Mouse (Mus musculus) lung, postnatal 25 days (tissue): ENCODE measurements around the gene Slc16a4.
"Not testable (repeated sequence)": the region's sequence is repeated elsewhere in the genome, so short reads cannot be mapped to it uniquely, and the experiment has no call there.

Source experiments
- DNase-seq: peaks from one replicate; pipeline ENCODE4 v3.0.0; 2022; ENCODE audit warnings: low spot score

Slc16a4 gene

DNA sequence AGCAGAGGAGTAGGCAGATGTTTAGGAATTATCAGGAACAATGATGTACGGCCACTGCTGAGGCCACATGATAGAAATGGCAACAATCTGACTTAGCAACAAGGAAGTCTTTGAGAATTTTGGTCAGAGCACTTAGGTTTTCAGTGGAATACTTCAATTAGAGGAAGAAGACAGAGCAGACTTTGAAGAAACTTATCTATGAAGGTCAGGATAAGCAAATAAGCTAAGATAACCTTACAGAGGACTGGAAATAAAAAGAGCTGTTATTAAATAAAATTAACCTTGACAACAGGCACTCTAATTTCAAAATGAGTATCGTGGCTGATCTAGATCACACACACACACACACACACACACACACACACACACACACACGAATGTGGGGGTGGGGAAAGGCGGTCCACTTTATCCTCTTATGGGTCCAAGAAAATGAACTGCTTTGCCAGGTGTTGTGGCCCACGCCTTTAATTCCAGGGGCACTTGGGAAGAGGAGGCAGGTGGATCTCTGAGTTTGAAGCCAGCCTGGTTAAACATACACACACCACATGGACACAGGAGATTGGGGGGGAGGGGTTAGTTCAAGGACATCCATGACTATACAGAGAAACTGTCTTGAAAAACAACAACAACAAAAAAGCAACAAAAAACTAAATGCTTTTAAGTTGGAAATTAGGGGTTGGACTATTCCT, 4.8 kb downstream of the Slc16a4 start:
- no peak for DNase-seq

DNA sequence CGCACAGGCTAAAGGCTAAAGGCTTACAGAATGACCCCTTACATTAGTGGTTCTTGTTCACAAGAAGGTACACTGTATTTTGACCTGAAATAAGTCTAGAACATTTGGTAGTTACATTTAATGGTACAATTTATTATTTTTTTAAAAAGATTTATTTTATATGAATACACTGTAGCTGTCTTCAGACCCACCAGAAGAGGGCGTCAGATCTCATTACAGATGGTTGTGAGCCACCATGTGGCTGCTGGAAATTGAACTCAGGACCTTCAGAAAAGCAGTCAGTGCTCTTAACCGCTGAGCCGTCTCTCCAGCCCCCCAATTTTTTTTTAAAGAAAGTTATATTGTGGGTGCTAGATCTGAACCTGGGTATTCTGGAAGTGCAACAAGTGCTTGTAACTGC, 5.9 kb downstream of the Slc16a4 start:
- DNase-seq, result not testable (repeated sequence)

DNA sequence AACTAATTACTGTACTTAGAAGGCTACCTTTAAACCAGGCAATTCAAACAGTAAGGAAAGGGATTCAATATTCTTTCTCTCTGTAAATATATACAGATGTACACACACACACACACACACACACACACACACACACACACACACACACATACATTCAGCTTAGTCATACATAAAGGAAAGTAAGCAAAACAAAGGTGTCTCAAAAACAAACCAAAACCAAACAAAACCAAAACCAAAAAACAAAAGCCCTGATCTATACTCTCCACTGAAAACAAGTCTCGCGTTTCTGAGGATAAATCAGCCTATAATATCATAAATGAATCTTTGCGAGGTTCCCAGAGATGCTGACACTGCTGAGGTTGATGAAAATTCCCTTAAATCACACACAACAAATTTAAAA, 26.3 kb downstream of the Slc16a4 start:
- no peak for DNase-seq

DNA sequence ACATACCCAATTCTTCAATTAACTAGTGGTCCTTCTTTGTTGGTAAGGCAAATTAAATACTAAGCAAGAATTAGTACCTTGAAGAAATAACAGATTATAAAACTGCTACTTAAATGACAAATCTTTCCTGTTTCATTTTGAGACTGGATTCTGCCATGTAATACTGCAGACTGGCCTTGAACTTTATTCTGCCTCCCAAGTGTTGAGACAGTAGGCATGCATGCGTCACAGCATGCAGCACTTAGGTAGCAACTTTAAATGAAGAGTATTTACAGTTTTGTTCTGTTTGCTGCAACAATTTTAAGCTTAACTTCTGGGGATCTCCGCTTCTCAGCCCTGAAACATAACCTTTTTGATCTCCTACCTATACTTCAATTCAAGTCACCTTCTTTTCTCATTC, 30.1 kb downstream of the Slc16a4 start:
- DNase-seq, result no peak

DNA sequence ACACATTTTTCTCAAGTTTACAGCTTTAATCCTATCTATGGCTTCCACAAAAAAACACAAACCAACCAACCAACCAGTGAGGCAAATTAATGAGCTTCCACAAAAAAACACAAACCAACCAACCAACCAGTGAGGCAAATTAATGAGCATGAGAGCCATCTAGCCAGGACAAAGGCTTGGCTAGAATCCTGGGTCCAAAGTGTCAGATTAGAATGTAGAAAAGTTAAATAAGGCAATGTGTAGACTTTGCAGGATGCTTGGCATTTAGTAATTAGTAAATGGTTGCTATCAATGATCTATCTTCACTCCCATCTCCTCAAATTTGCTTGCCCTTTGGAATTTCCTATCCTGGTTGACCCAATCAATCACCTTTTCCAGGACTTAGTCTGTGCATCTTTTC, 30.7 kb downstream of the Slc16a4 start:
- no peak for DNase-seq

DNA sequence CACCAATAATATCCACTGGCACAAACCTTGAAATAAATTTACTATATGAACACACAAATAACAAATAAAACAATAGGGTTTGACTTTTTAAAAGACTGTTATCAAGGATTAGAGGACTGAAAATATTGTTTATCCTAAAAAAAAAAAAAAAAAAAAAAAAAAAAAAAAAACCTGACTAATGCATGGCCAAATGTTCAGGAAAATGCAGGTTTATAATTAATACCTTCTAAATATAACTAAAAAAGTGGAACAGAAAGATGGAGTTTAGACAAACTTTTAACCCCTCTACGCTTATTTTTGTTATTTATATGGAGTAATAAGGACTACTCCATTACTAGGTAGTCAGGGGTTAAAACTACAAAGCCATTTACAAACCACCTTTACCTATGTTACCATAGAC, 35.4 kb downstream of the Slc16a4 start:
- DNase-seq, result no peak

DNA sequence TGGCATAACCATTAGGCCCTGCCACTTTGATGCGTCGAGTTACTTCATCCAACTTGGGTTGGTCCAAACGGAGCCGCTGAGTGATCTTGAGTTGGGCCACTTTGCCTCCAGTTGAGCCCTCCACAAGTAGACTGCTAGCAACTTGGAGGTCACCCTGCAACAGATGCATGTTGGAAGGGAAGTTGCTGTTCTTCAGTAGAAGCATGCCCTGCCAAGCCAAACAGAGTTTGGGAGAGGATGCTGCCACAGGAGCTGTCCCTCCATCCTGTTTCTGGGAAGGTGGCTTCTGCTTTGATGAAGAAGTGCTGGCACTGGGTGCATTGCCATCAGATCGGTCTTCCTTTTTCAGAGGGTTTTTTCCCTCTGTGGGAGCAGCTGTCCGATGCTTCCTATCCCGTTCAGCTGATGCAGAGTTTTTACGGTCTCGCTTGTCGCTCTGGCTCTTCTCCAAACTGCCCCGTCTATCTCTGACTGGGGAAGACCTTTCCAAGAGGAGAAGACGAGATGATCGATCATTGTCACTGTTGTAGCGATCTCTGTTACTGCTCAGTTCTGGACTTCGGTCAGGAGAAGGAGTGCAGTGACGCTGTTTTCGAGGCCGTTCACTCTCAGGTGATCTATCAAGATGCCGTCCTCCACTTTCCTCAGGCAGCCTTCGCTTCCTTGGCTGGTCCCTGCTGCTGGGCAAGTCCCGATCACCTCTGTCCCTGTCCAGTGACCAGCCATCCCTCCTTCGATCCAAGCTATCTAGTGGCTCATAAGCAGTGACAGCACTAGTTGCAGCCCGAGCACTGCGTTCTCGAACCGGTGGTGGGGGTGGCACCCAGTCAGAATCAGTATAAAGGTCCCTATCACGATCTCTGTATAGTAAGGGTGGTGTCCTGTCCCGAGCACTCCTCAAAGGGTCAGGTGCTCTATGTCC, 39.7 kb downstream of the Slc16a4 start:
- no peak for DNase-seq

DNA sequence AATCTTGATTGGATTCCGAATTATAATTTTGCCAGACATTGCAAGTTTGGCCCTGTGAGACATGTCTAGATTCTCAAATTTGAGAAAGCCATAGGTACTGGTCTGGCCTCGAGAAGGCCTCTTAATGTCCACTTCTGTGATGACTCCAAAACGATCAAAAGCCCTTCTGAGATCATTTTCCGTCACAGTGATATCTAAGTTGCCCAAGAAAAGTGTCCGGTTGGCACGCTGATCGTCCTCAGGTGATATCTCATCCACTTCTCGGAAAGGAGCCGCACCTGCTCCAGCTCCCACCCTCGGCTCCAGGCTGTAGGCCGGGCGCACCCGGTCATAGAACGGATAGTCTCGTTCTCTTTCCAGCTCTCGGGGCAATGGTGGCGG, 40.7 kb downstream of the Slc16a4 start:
- DNase-seq, result no peak

DNA sequence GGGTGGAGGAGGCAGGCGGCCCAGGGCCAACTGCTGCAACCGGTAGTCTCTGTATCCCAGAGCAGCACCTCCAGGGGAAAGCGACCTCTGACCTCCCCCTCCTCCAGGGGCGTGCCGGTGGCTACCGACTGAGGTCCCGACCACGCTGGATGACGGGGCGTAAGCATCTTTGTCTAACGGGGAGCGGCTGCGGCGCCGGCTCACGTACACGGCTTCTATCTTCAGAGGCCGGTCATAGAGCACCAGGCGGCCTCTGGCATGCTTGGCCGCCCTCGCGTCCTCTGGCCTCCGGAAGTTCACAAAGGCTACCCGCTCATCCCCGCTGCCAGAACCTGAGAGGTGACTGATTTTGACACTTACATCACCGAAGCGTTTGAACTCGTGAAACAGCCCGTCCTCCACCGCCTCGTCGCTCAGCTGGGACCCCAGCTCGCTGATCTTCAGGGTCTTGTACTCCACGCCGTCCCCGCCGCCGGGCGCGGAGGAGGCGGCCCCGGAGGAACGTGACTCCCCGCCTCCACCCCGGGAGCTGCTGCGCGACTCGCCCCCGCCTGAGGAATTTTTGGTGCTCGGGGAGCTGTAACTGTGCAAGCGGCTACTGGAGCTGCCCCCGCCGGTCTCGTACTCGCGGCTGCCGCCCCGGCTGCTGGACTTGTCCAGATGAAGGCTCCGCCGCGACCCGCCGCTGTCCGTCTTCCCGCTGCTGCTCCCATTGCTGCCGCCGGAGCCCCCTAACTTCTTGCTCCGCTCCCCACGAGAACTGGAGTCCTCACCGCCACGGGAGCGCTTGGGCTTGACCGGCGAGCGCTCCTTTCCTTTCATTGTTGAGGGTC, 41.3 kb downstream of the Slc16a4 start:
- no peak for DNase-seq

DNA sequence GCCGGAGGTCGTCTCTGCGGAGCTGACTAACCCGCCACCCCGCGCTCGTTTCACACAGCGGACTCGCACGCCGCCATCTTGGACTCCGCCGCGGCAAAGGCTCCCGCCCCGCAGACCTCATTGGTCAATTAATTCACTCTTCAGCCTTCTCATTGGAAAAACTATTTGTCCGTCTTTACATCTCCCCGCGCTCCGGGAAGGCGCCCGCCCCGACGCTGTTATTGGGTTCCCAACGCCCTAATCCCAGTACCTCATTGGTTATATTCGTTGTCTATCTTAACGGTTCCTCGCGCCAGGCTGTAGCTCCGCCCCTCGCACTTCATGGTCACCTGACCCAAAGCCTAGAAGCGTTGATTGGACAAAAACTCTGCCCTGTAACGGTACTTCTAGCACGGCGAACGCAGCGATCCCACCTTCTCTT, 41.9 kb downstream of the Slc16a4 start:
- peak; percentile 99 for DNase-seq

DNA sequence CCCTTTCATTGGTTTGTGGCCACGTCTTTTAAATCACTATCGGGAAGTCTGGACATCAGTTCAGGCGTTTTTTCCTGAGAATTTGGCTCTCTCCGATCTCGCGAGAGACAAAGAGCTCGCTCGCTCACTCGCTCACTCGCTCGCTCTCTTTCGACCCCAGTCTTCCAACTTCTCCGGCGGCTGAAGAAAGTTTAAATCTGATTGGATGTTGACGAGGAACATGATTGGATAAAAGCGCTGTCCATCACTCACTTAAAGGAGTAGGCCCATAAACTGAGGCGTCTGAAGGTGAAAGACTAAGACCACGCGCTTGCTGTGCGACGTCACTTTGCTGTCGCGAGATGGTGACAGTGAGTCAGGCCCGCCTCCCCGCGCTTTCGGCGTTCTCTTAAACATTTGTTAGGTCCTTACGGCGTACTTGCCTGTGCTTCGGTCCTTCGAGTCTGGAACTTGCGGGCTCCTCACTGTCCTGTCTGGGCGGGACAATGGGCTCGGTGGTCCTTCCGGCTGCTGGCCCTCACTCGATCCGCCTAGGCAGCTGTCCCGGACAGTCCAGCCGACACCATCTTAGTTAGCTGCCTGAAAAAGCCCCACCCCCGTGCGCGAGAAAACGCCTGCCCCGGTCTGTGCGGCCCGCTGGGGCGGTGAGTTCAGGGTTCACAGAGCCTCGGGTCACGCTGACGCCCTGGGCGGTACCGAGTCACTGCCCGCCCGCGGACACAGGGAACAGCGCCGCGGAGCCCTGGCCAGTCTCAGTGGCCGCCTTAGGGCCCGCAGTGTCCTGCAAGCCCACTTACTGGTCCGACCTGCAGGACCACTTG, 42.6 kb downstream of the Slc16a4 start, which contains the start of gene Rbm15:
TSS of gene Rbm15 (minus strand) at position 293 of the 821 bp plus-strand sequence.
- DNase-seq, result peak; percentile 99

DNA sequence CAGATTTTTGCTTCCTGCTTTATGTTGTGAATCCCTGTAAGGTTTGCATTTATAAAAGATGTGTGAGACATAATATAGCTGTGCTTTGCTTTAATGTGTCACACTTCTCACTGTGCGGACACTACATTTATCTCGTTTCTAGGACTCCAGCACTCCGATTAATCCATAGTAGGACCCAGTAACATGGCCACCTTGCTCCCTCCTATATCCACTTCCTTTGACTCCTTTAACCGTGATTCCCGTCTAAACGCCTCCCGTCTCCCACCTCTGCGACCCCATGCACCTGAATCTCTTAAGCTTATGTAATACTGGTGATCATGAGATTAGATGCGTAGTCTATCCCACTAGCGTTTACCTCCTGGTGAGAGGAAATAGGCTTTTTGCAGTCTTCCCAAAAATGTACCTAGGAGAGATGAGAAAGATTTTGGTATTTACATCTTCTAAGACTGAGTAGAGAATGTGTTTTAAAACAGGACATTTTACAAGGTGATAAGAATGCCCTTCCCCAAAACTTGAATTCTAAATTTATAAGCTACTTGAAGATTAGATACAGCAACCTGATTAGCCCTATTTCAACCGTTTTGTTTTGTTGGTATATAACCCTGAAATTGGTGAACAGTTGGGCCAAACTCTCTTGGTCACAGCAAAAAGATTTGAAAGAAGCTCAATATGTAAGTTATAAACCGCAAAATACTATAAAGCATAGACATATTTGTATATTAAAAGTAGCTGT, 43.3 kb downstream of the Slc16a4 start:
- no peak for DNase-seq

DNA sequence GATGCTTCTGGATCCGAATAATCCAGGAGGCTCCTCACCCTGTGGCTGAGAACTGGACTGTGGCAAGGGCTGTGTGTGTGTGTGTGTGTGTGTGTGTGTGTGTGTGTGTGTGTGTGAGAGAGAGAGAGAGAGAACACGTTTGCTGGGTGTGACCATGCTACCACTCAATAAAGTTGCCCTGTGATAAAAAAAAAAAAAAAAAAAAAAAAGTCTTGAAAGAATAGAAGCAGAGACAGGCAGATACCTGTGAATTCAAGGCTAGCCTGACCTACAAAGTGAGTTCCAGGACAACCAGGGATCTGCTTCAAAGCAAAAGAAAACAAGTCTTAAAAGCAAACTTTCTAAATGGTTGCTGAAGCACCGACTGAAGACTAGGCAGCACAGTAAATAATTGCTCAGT, 52.9 kb downstream of the Slc16a4 start:
- DNase-seq, result no peak

DNA sequence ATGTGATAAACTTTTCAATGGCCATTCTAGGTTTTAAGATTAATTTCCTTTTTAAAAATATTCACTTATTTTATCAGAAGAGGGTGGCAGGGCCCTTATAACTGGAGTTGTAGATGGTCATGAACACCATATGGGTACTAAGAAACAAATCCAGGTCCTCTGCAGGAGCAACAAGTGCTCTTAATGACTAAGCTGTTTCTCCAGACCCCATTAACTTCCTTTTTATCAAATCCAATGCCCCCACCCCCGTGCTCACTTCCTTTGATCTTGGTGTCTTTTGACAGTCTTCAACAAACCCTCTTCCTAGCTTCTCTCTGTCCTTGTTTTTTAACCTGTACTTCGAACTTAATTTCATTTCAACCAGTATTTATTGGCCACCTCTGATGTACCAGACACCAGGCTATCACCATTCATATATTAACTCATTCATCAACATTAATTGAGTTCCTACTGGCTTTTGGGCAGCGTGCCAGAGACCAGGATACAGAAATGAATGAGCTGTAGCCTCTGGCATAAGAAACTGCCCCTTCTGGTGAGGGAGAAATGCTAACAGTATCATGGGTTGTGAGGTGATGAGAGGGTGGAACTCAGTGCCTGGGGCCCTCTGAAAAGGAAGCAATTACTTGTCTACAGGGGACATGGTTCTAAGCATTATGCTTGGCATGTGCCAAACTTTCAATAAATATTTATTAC, 54.1 kb downstream of the Slc16a4 start:
- DNase-seq, result no peak

DNA sequence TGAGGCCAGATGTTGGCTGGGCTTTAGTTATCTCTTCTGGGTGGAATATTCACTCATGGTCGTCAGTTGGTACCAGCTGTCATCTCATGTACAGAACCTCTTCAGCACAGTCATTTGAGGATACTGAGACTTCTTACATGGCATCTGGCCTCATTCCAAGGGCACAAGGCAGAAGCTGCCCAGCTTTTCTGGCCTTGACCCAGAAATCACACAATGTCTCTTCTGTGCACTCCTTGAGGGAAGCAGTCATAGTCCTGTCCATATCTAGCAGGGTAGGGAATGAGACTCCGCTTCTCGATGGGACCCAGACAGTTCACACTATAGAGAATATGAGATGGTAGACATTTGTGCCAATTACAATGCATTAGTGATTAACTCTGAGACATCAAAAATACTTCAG, 58.0 kb downstream of the Slc16a4 start:
- DNase-seq, result no peak

DNA sequence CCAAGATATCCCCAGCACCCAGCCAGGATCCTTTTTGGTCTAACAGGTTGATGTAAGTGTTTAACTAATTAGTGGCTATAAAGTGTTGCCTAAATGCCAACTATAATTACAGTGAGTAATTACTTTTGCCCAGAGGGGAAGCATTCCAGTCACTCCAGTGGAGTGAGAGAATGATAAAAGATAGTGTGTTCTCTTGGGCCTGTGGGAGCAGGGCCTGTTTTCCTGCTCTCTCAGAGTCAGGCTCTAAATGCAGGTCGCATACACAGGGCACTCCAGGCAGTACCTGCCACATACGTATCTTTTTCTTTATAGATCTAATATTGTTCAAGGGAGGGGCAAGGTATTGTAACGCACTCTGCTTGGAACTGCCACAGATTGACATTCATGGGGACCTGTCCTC, 60.7 kb downstream of the Slc16a4 start:
- DNase-seq, result no peak

DNA sequence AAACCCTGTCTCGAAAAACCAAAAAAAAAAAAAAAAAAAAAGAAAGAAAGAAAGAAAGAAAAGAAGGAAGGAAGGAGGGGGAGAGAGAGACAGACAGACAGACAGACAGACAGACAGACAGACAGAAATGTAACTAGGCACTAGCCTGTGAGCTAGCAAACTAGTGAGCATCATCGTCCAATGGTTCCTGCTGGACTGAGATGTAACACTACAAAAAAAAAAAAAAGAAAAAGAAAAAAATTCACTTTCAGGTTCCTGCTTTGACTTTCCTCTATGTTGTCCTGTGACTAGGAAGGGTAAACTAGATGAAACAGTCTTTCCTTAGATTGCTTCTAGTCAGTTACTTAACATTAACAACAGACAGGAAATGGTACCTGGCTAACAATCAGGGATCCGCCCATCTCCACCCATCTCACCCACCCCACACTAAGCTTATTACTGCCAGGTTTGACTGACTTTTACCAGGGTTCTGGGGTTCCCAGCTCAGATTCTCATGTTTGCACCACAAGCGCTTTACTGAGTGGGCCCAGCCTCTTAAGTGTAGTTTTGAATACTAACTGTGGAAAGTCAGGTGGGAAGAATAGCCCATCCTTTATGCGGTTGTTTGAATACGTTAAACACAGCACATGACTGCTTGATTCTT, 64.7 kb downstream of the Slc16a4 start:
- DNase-seq, result no peak

DNA sequence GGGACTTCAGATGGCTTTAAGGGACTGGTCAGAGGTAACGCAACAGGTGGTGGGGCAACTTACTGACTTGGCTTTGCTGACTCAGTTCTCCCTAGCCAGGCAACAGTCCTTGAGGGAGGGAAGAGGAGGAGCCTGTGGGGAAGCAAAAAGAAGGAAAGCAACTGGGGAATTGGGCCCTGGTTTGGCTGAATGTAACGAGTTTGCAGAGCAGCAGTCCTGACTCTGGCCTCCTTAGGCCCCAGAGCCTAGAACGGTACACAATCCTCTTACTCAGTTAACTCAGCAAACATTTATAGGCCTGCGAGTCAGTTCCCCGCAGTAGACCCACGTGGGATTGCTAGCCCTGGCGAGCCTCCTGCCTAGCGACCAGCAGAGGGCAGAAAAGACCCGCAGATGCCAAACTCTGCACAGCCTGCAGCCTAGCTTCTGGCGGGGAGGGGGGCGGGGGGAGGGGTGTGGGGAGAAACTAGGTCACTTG, 66.0 kb downstream of the Slc16a4 start:
- DNase-seq, result peak; percentile 81

DNA sequence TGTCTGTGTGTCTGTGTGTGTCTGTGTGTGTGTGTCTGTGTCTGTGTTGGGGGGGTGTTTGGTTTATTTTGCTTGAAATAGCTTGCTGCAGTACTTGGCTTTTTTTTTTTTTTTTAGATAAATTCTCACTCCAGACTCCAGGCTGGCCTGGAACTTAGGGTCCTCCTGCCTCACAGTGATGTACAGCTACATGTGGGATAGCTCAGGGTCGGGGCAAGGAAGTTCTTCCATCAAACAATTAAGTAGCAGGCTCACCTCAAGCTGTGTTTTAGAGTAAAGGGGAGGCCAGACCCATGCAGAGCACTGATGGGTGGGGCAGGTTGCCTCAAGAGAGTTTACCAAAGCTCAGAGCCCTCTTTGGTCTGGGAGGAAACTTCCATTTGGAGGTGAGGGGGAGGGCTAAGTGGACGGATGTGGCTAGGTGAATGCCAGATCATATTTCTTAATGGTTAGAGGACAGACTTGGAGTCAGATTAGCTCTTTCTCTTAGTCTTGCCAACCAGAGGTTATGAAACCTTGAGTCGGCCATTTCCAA, 66.7 kb downstream of the Slc16a4 start:
- DNase-seq, result no peak
